ENCODE assay signal across 9 mouse cellular contexts in genomic region chr2:167190076-167190399, GRCm38 (mm10). TPM values are rescaled to one million over a fixed set of nuclear protein-coding genes. Genes with fewer than 3 reads are reported as not detected.
DNase-seq lines count a peak whose midpoint lies in the region; ATAC-seq and TF ChIP-seq lines count a peak whose summit lies in the region.
"Had no signal": no experiment of that assay in that cellular context is flagged by ENCODE, and none has a peak within 500 bp of the region (broad histone marks: within the 10 kb centered on the region; RNA-seq: fewer than 3 reads in every experiment).

TSS of gene Kcnb1 (minus strand) at chr2:167190155.

- TF ChIP-seq POLR2A in bone marrow macrophage, adult 2 months (IDR thresholded peaks at IDR 0.05; ENCODE audit: borderline replicate concordance, low read depth, low read length): no peak
- no peak for TF ChIP-seq POLR2A in limb, embryonic 14.5 days (IDR thresholded peaks at IDR 0.05; ENCODE audit: borderline replicate concordance, extremely low read depth, insufficient read depth, insufficient read length)

- no peaks in the 10 kb centered on the region for H3K36me3 ChIP-seq in embryonic facial prominence, embryonic 15.5 days
- no peaks in the 10 kb centered on the region for H3K36me3 ChIP-seq in limb, embryonic 14.5 days (ENCODE audit: control insufficient read depth, insufficient read depth, low read length)
- no peaks in the 10 kb centered on the region for H3K36me3 ChIP-seq in midbrain, postnatal 0 days (ENCODE audit: insufficient read depth, low read length)

- no peak for TF ChIP-seq CTCF in bone marrow macrophage, adult 2 months (IDR thresholded peaks at IDR 0.05; ENCODE audit: low read depth, low read length)
- TF ChIP-seq CTCF in midbrain, postnatal 0 days (IDR thresholded peaks at IDR 0.05): peak; percentile 77

- no peaks in the 10 kb centered on the region for H3K4me1 ChIP-seq in bone marrow macrophage, adult 2 months (ENCODE audit: control insufficient read depth, insufficient read depth, low read length)
- H3K4me1 ChIP-seq in embryonic facial prominence, embryonic 15.5 days: peaks cover 23% of the 10 kb centered on the region
- peaks cover 9% of the 10 kb centered on the region; the same call in 1 of the 2 replicates for H3K4me1 ChIP-seq in limb, embryonic 14.5 days (ENCODE audit: control insufficient read depth, insufficient read depth, low read length)
- H3K4me1 ChIP-seq in midbrain, postnatal 0 days (ENCODE audit: insufficient read depth, low read length): peaks cover 10% of the 10 kb centered on the region

- ATAC-seq in embryonic facial prominence, embryonic 15.5 days (ENCODE audit: insufficient number of reproducible peaks, low FRiP score, low TSS enrichment, low read depth): 0 out of 2 replicates have a peak, but pooled peaks have one; percentile 20
- peak; percentile 54; the same call in 1 of the 2 replicates for ATAC-seq in limb, embryonic 14.5 days (ENCODE audit: low FRiP score, low read depth)
- peak; percentile 77 for ATAC-seq in midbrain, postnatal 0 days (ENCODE audit: low FRiP score)
- ATAC-seq in monocyte, adult 5-6 weeks (replicated peaks; ENCODE audit: insufficient number of reproducible peaks, low FRiP score, low TSS enrichment, poor library complexity, severe bottlenecking): no peak

- peak within 1 kb of the TSS; percentile 37 for H3K9ac ChIP-seq in embryonic facial prominence, embryonic 15.5 days
- H3K9ac ChIP-seq in limb, embryonic 14.5 days (ENCODE audit: low read depth, low read length, severe bottlenecking): peak within 1 kb of the TSS; percentile 50
- peak within 1 kb of the TSS; percentile 93 for H3K9ac ChIP-seq in midbrain, postnatal 0 days (replicated peaks; ENCODE audit: low read length, poor library complexity, severe bottlenecking)

- H3K4me2 ChIP-seq in embryonic facial prominence, embryonic 15.5 days (replicated peaks): peak within 1 kb of the TSS; percentile 83
- H3K4me2 ChIP-seq in limb, embryonic 14.5 days (replicated peaks; ENCODE audit: low read depth, low read length, severe bottlenecking): peak within 1 kb of the TSS; percentile 73
- peak within 1 kb of the TSS; percentile 73 for H3K4me2 ChIP-seq in midbrain, postnatal 0 days (ENCODE audit: low read depth, low read length, poor library complexity, severe bottlenecking)

- H3K9me3 ChIP-seq in embryonic facial prominence, embryonic 15.5 days (replicated peaks): no peaks in the 10 kb centered on the region
- H3K9me3 ChIP-seq in limb, embryonic 14.5 days (ENCODE audit: control insufficient read depth, low read length): no peaks in the 10 kb centered on the region
- no peaks in the 10 kb centered on the region for H3K9me3 ChIP-seq in midbrain, postnatal 0 days (ENCODE audit: low read length)

- H3K27me3 ChIP-seq in embryonic facial prominence, embryonic 15.5 days: peaks cover 51% of the 10 kb centered on the region
- H3K27me3 ChIP-seq in limb, embryonic 14.5 days (ENCODE audit: control insufficient read depth, insufficient read depth, low read length): peaks cover 59% of the 10 kb centered on the region
- no peaks in the 10 kb centered on the region for H3K27me3 ChIP-seq in midbrain, postnatal 0 days (ENCODE audit: insufficient read depth, low read length)

- 1% methylated on average over 41 of the region's 41 CpGs for WGBS in embryonic facial prominence, embryonic 15.5 days
- WGBS in limb, embryonic 14.5 days: under 1% methylated on average over 11 of the region's 41 CpGs
- 0% methylated on average over 21 of the region's 41 CpGs for WGBS in midbrain, postnatal 0 days

- H3K27ac ChIP-seq in bone marrow macrophage, adult 2 months (ENCODE audit: insufficient read depth, low read depth, low read length): no peak within 1 kb of the TSS
- H3K27ac ChIP-seq in embryonic facial prominence, embryonic 15.5 days (replicated peaks): no peak within 1 kb of the TSS
- no peak within 1 kb of the TSS for H3K27ac ChIP-seq in limb, embryonic 14.5 days (replicated peaks; ENCODE audit: low read depth, low read length)
- H3K27ac ChIP-seq in midbrain, postnatal 0 days (ENCODE audit: low read depth, low read length): peak within 1 kb of the TSS; percentile 65

- H3K4me3 ChIP-seq in bone marrow macrophage, adult 2 months (ENCODE audit: insufficient read depth, low read length): peak within 1 kb of the TSS; percentile 20
- H3K4me3 ChIP-seq in embryonic facial prominence, embryonic 15.5 days (replicated peaks): peak within 1 kb of the TSS; percentile 49
- peak within 1 kb of the TSS; percentile 49 for H3K4me3 ChIP-seq in limb, embryonic 14.5 days (replicated peaks; ENCODE audit: low read length)
- peak within 1 kb of the TSS; percentile 75 for H3K4me3 ChIP-seq in midbrain, postnatal 0 days (ENCODE audit: low read depth, low read length)
- H3K4me3 ChIP-seq: myocyte had no signal

- DNase-seq in heart, adult 9 months (ENCODE audit: low spot score in 2 of 2): peak; percentile 56 to 67
- DNase-seq in kidney, adult 9 months: peak; percentile 57
- peak; percentile 64 for DNase-seq in limb, embryonic 14.5 days (ENCODE audit: low spot score)
- peak; percentile 83 for DNase-seq in midbrain, postnatal 0 days (ENCODE audit: low spot score)
- peak; percentile 31 to 33 for DNase-seq in spleen, postnatal 36 days (ENCODE audit: low spot score in 2 of 2)

RNA-seq across cellular contexts. Expression of gene Kcnb1, which starts in this region (rescaled TPM):
- polyA plus RNA-seq in bone marrow macrophage, adult 2 months (2012; ENCODE audit: insufficient read depth, insufficient read length, missing spikeins): 0.62 and 0.84 TPM in 2 replicates
- 0.98 and 1.2 TPM in 2 replicates for polyA plus RNA-seq in embryonic facial prominence, embryonic 15.5 days (2015; fragmentation: Nextera tagmentation; extraction: Ambion mirVana)
- polyA plus RNA-seq in limb, embryonic 14.5 days (2012; rRNA removed): 2.7 and 3.3 TPM in 2 replicates
- 1.3 and 1.6 TPM in 2 replicates for polyA plus RNA-seq in limb, embryonic 14.5 days (2014; fragmentation: Nextera tagmentation; extraction: Ambion mirVana)
- 29.8 and 30.0 TPM in 2 replicates for total RNA-seq in midbrain, postnatal 0 days (2014; rRNA removed)
- 5.6 and 6.4 TPM in 2 replicates for polyA plus RNA-seq in midbrain, postnatal 0 days (2015; fragmentation: Nextera tagmentation; extraction: Ambion mirVana)
- 0.49 to 2.1 TPM (median 0.57 TPM) in 3 replicates for total RNA-seq in monocyte, adult 5-6 weeks (2017)

Comparison
In these comparisons a context has a peak if more than half of its experiments do, and no peak if none do; other contexts are left out.
1. H3K4me3 ChIP-seq: peak in every context shown above with its lines; median percentile 75 in midbrain, postnatal 0 days; 49 in embryonic facial prominence, embryonic 15.5 days; 49 in limb, embryonic 14.5 days; 20 in bone marrow macrophage, adult 2 months.
2. H3K9ac ChIP-seq: peak in every context shown above with its lines; median percentile 93 in midbrain, postnatal 0 days; 50 in limb, embryonic 14.5 days; 37 in embryonic facial prominence, embryonic 15.5 days.
3. DNase-seq: peak in every context shown above with its lines; median percentile 83 in midbrain, postnatal 0 days; 64 in limb, embryonic 14.5 days; 62 in heart, adult 9 months; 57 in kidney, adult 9 months; 32 in spleen, postnatal 36 days.